Mouse (Mus musculus) lung, adult 2 months (tissue): ENCODE results near the gene Ntpcr.

Experiments used
- CTCF ChIP-seq: fragments of 200-500 bp; IDR thresholded peaks from 2 replicates; pipeline ENCODE4 v1.5.1; 2011; ENCODE audit warnings: mild to moderate bottlenecking, low read length, control low read depth; ENCODE audit not compliant: insufficient read depth
- POLR2A ChIP-seq: fragments of 200-500 bp; IDR thresholded peaks from 2 replicates; pipeline ENCODE4 v1.6.1; 2011; ENCODE audit warnings: low read depth, mild to moderate bottlenecking, control low read depth, low read length, borderline replicate concordance; ENCODE audit errors: extremely low read depth

GRCm38 (mm10) chr8:125704434-125704833 is 25.3 kb upstream of the Ntpcr start:
- TF ChIP-seq POLR2A: no peak
- no peak for TF ChIP-seq CTCF
